Mouse (Mus musculus): ENCODE data around the gene Vegfa.

DNA sequence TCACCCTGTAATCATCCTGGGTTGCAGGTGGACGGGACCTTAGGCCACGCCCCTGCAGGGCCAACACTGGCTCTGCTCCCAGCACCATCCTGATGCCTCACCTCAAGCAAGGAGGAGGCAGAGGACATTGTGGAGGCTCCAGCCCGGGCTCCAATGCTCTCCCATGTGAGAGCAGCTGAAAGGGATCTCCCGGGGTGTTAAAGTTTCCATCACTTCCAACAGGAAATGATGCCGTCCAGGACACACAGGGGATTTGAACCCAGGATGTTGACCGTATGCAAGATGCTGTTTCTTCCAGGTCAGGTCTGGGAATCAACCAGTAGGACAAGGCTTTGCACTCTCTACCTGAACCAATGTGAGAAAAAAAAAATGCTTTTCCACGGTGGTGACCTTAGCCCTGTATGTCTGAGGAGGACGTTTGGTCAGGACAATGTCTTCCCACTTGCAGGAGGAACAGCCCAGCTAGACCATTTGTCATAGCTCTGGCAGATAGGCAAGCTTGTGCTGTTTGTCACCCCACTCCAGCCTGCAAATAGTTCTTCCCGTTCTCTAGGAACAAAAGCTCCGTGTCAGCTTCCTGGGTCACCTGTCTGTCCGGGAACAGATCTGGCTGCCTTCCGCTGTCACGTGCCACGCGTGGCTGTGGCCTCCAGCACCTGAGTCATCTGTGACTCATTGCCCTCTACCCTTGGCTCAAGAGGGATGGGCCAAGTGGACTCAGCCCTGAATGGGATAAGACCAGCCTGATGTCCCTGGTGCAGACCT lies 28.3 kb downstream of the Vegfa start:
- TF ChIP-seq CTCF (IDR thresholded peaks at IDR 0.05; ENCODE audit: insufficient read depth, low read depth, low read length) (no peak), POLR2A (IDR thresholded peaks at IDR 0.05; ENCODE audit: insufficient read depth, low read depth, low read length) (no peak)

Data from olfactory bulb, adult 2 months (tissue).